Mouse (Mus musculus): ENCODE results near the gene Hoxa11. TPM values are rescaled to one million over a fixed set of nuclear protein-coding genes. Genes with fewer than 3 reads are reported as not detected.

The Hoxa11 gene
- total RNA-seq, 2 experiments from 2014 or later = 1.5 to 4.0 TPM

DNA sequence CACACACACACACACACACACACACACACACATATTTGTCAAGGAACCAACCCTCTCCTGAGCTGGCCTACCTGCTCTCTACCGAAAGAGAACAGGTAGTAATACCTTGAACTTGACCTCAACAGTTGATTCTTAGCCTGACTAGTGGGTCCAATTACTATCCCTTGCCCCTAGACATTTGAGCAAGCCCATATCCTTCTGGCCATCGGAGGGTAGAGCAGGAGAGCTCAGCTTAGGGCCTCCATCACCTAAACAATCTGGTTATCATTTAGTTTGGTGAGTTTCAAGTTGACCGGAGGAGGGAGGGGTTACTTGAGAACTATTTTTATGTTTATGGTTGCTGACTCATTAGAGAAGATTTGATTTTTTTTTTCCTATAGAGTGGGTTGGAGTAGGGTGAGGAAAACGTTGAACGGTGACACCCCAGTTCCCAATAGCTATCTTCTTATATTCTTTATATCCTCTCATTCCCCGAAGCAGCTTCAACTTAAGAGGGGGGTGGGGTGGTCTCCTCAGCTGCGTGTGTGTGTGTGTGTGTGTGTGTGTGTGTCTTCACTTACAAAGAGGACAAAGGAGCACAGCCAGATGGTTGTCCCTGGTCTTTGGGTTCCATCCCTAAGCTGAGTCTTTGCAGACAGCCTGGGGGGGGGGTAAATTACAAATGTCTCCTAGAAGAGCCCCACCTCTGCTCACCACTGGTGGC is 5.7 kb upstream of the Hoxa11 start:
- DNase-seq = no peak
- intact Hi-C loops (cut with DNase I; ENCODE audit: low total_unique reads) = loop anchor here (10.0 kb wide), 1 partner anchor 583 kb away; no protein-coding TSS in a partner anchor

DNA sequence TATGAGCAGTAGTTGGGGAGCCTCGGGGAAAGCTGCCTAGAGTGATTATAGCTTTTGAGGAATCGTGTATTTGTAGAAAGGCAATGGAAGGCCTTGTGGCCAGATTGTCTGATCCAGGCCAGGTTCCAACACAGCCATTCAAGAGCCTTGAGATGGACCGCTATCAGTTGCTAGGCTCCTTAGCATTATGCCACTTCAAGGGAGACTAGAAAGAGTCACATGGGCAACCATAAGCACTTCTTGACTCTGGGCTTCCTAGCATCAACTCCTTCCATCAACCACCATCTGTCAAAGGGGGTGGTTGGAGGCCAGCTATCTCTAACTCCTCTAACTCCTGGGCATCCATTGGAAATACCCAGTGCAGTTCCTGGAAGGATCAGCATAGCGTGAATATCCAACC is 4.2 kb upstream of the Hoxa11 start:
- no peak for DNase-seq
- intact Hi-C loops (cut with DNase I; ENCODE audit: low total_unique reads) = loop anchor here (10.0 kb wide), 1 partner anchor 585 kb away; no protein-coding TSS in a partner anchor

DNA sequence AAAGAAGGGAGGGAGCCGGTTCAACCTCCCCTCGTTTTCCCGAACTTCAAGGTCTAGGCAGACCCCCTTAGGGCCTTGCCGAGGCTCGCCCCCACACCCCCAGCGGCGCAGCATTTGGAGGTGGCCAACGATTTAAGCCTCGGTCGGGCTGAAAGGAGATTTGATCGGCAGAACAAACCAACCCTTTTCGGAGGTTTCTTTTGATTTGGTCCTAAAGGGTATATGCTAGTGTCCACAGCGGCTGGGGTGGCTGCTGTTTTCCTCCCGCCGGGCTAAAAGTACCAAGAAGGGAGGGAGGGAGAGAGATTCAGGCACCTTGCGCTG is 3.8 kb upstream of the Hoxa11 start:
- intact Hi-C loops (cut with DNase I; ENCODE audit: low total_unique reads) = no loop called here
- peak; percentile 8 for DNase-seq

DNA sequence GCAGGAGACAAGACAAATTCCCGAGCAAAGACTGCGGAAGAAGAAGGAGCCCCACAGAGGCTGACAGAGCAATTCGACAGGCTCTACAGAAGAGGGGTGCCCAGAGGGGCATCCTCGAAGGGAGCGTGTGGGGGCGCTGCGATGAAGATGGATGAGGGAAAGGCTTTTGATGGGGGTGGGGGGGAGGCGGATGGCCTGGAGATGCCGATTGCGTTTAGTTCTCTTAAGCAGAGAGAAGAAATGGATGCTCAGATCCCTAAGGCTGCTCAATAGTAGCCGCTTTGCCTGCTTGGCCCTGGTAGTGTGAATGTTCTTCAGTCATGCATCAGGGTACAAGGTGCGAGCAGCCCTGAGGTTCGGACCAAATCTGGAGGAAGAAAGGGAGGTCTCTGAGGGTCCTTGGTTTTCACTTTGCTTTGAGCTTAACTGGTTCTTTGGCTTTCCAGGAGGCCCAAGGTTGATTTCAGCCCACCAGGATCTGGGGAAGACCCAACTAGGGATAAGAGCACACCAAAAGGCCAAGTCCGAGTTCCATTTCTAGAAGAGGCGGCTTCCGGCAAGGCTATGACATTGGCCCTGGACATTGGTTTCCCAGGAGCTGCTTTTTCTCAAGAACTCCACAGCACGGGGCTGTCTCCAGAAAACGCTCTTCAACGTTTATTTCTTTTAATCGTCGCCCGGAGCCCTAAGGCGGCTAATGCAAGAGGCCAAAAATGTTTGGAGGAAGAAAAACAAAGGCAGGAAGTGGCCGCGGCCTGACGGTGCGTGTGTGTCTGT is 3.2 kb upstream of the Hoxa11 start:
- intact Hi-C loops (cut with DNase I; ENCODE audit: low total_unique reads) = no loop called here
- DNase-seq = no peak

DNA sequence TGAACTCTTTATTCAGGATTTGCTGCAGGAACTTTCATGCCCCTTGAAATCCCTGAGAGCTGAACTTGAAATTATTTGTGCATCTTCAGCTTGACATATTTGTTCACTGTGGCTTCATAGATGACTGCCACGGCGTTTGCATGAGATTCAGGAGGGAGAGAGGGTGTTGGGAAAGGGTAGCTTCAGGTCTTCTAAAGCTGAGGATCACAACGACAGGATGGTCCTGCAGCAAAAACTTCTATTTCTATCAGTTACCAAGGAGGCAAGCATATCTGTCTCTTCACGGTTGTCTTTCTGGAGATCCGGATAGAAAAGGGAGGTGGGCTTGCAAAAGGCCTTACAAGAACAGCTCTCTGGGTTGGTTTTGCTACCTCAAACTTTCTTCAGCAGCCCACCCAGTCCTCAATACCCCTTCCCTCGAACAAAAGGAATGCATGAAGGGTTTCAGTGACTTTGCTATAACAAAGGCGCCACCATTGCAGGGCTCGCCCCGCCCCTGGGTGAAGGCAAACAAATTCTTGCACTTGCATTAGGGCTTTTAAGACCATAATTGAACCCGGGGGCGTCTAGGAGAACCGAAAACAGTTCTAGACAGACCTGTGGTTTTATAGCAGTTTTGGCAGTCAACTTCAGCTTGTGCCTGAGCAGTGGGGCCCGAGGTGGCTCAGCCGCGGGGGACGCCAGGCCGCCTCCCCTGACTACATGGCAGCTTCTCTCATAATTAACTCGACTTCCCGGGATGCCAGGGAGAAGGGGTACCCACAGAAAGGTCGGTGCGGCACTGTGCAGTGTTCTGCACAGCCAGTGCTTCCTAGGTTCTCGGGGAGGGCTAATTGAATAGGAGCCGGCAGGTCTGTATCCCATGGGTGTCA is 2.4 kb upstream of the Hoxa11 start:
- peak; percentile 4 for DNase-seq
- intact Hi-C loops (cut with DNase I; ENCODE audit: low total_unique reads) = no loop called here

DNA sequence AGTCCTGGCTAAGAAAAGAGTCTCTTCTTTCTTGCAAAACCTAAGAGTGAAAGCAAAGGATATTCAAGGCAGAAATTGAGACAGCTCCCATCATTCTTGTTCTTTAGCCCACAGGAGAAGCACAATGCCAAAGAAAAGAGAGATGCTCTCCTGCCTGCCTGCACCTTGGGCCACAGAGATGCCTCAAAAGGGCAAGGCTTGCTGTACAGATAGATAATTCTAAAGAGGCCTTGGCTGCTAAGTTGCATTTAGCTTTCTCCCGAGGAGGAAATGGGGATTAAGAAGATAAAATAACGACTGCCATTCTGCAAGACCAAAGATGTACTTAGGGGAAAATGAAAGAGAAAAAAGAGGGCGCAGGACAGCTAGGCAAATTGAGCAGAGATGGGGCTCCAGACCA is 1.3 kb upstream of the Hoxa11 start:
- intact Hi-C loops (cut with DNase I; ENCODE audit: low total_unique reads) = no loop called here
- no peak for DNase-seq

- DNase-seq = no peak
- intact Hi-C loops (cut with DNase I; ENCODE audit: low total_unique reads) = no loop called here
Observed at GRCm38 (mm10) chr6:52246403-52246803, 793 bp upstream of the Hoxa11 start.

GRCm38 (mm10) chr6:52245040-52245756 is 412 bp downstream of the Hoxa11 start:
- DNase-seq = no peak
- intact Hi-C loops (cut with DNase I; ENCODE audit: low total_unique reads) = no loop called here

DNA sequence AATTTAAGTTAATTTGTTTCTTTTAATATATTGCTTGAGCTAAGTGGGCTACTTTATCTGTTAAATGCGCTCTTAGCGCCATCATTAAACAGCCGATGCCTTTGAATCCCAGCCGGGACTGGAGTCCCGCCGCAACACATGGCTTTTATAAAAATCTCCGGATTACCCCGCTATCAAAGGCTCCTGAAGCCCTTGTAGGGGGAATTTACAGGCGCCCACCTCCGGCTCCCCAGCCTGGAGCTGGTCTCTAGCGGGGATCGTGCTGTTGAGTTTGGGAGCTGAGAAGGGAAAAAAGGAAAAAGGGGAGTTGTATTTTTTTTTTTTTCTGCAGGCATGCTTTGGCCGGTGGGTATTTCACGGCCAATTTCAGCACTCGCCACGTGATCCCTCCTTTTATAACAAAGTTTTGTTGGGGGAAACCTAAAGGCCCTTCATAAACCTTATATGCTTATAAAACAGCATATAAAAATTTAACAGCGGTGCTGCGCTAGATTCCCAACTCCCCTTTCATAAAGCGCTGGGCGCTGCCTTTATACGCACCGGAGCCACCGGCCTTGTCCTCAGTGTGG is 1.1 kb downstream of the Hoxa11 start:
- intact Hi-C loops (cut with DNase I; ENCODE audit: low total_unique reads) = no loop called here
- no peak for DNase-seq

- intact Hi-C loops (cut with DNase I; ENCODE audit: low total_unique reads) = no loop called here
- no peak for DNase-seq
Observed at GRCm38 (mm10) chr6:52243681-52244121, 1.9 kb downstream of the Hoxa11 start.

DNA sequence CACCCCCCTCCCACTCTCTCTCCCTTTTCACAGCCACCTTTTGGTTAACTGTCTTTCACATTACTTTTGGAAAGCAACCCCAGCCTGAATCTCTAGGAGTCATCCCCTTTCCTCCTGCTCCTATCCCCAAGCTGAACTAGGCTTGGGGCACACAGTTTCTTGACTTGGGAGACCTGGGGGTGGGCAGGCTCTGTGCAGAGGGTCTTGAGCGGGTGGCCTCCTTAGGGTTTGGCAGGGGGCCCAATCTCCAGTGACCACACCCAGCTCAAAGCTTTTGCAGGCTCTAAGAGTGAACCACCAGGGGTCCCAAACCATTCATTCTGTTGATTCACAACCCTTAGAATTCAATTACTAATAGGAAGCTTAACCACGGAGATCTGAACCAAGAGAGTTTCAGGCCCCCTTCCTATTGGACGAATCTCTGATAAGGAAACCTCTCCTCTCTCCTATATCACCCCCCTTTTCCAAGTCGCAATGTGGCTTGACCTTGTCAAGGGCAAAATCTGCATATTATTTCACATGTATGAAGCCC is 2.7 kb downstream of the Hoxa11 start:
- no peak for DNase-seq
- intact Hi-C loops (cut with DNase I; ENCODE audit: low total_unique reads) = no loop called here

- intact Hi-C loops (cut with DNase I; ENCODE audit: low total_unique reads) = no loop called here
Observed at GRCm38 (mm10) chr6:52241001-52241621, 4.5 kb downstream of the Hoxa11 start.

GRCm38 (mm10) chr6:52240389-52241000 is 5.1 kb downstream of the Hoxa11 start, which contains the start of gene Hoxa10:
Gene Hoxa10 (minus strand): TSS chr6:52240854.
- peak; percentile 93 for DNase-seq
- intact Hi-C loops (cut with DNase I; ENCODE audit: low total_unique reads) = no loop called here

More at GRCm38 (mm10) chr6:52241001-52241621, 4.5 kb downstream of the Hoxa11 start:
- DNase-seq = no peak

GRCm38 (mm10) chr6:52239625-52240388 is 5.8 kb downstream of the Hoxa11 start:
- DNase-seq = no peak
- intact Hi-C loops (cut with DNase I; ENCODE audit: low total_unique reads) = no loop called here

- intact Hi-C loops (cut with DNase I; ENCODE audit: low total_unique reads) = no loop called here
- no peak for DNase-seq
Observed at GRCm38 (mm10) chr6:52238976-52239375, 6.6 kb downstream of the Hoxa11 start.

DNA sequence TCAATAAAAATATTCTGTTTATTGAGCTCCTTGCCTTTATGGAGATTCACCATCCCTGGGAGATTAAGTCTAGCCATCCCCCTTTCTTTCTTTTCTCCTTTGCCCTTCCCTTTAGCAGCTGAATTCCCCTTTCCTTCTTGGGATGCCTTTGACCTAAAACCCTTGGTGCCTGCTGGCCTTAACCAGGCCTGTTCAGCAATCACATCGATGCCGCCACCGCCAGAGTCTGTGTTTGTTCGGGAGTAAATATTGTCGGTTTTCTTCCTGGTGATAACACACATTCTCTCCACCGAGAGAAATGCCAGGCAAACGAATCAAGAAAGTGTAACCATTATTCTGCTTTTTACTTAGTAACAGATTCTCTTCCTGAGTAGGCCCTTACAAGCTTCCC is 7.5 kb downstream of the Hoxa11 start:
- no peak for DNase-seq
- intact Hi-C loops (cut with DNase I; ENCODE audit: low total_unique reads) = no loop called here

All from gastrocnemius, postnatal 14 days (tissue).